Mouse (Mus musculus): ENCODE data around the gene Ubqln4.

Ubqln4 gene

GRCm38 (mm10) chr3:88553525-88553879 is at the start of gene Ubqln4:
Ubqln4 (plus strand) TSS chr3:88553758.
- peak; percentile 97 for DNase-seq (ENCODE audit: inconsistent ontology term)

GRCm38 (mm10) chr3:88503881-88504746 is 49.4 kb upstream of the Ubqln4 start:
- DNase-seq (ENCODE audit: inconsistent ontology term): no peak

DNA sequence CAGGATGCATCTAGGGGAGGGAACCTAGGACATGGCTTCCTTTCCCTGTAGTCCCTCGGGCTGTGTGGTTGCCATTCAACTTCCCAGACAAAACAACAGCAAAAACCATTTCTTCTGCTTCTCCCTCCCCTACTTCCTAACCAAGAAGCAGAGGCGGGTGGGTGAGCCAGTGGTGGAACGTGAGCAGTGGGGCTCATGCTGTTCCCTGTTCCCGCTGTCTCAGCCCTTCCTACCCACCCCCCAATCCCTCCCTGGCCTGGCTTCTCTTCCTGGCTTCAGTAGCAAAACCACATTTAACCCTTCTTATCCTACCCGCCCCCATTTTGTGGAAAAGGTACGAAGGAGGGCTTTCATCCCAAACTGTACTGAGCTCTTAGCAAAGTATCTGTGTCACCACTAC is 48.5 kb upstream of the Ubqln4 start:
- DNase-seq (ENCODE audit: inconsistent ontology term): no peak

- no peak for DNase-seq (ENCODE audit: inconsistent ontology term)
Measured at GRCm38 (mm10) chr3:88505765-88506164, 47.8 kb upstream of the Ubqln4 start.

GRCm38 (mm10) chr3:88509250-88509649 is 44.3 kb upstream of the Ubqln4 start:
- DNase-seq (ENCODE audit: inconsistent ontology term): no peak

DNA sequence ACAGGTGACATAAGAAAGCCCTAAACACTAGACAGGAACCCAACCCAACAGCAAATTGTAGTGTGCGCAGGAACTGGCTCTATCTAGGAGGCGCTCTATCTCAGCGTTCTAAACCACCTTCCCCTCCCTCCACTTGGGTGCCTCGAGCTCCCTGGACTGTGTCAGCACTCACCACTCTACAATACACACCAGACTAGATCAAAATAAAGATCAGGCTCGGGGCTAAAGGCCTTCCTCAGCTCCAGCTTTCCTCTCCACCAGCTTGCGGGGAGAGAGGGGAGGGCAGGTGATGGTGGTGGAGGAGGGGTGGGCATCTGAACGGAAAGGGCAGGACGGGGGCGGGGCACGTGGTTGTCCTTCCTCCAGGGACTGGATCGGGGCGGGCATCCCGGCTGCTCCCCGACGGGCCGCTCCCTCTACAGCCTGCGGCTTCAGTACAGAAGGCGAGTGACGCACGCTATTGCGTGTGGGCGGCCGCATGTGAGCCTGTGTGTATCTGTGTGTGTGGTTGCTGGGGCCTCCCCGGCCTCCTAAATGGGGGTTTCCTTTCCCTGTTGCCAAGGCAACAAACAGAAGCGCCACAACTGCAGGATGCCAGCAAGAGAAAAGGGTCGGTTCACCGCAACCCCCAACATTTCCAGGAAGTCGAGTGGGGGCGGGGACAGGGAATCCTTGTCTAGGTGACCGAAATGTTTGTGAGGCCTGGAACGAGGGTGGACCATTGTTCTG is 43.7 kb upstream of the Ubqln4 start, which contains the start of gene Lmna:
Gene Lmna, minus strand, starts transcription at position 265 of the 729 bp plus-strand sequence.
- DNase-seq (ENCODE audit: inconsistent ontology term): peak; percentile 99

DNA sequence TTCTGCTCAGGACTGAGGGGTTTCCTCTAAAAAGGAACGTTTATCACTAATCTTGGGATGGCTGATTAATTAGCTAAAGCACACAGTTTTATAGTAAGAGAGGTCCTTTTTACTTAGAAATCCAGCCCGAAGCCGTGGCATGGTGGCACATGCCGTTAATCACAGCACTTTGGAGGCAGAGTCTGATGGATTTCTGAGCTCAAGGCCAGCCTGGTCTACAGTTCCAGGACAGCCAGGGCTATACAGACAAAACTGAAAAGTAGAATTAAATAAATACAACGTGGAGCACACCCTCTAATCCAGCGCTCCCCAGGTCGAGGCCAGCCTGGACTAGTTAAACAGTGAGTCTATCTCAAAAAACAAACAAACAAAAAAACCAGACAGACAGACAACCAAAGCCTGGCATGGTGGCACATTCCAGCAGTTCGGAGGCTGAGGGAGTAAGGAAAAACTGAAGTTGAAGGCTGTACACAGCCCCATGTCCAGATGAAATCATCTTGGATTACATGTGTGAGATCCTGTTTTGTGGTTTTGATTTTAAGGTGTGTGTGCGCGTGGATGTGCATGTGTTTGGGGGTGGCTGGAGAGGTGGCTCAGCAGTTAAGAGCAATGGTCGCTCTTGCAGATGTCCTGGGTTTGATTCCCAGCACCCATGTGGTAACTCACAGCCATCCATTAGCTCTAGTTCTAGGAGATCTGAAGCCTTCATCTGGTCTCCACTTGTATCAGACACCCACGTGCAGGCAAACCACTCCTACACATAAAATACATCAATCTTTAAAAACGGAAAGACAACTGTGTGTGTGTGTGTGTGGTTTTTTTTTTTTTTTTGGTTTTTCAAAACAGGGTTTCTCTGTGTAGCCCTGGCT is 42.9 kb upstream of the Ubqln4 start:
- DNase-seq (ENCODE audit: inconsistent ontology term): no peak

- DNase-seq (ENCODE audit: inconsistent ontology term): no peak
Measured at GRCm38 (mm10) chr3:88511559-88511958, 42.0 kb upstream of the Ubqln4 start.

- peak; percentile 80 for DNase-seq (ENCODE audit: inconsistent ontology term)
Measured at GRCm38 (mm10) chr3:88512141-88512895, 41.2 kb upstream of the Ubqln4 start.

- DNase-seq (ENCODE audit: inconsistent ontology term): peak; percentile 68
Measured at GRCm38 (mm10) chr3:88512896-88513545, 40.5 kb upstream of the Ubqln4 start.

DNA sequence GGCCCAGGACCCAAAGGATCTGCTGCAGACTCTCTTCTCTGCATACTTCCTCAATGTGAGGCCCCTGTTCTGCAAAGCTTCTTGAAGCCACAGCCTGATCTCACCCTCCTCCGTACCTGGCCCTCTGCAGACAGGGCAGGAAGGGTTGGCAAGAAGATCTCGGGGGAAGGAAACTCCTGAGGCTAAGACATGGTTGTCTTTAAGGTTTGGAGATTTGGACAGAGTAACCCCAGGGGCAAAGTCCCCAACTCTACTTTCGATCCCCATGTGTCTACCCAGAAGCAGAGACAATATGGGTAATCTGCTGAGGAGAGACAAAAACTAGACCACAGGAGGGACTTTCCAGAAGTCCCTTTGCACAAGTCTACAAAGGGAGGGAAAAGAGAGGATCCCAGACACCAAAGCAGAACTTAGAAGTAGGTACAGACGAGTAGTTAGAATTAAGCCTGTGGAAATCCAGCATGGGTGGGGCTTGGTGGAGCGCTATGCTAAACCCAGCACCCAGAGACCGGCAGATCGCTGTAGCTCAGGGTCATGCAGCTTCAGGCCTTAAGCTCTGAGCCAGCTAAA is 39.9 kb upstream of the Ubqln4 start:
- no peak for DNase-seq (ENCODE audit: inconsistent ontology term)

GRCm38 (mm10) chr3:88514231-88515094 is 39.1 kb upstream of the Ubqln4 start:
- no peak for DNase-seq (ENCODE audit: inconsistent ontology term)

DNA sequence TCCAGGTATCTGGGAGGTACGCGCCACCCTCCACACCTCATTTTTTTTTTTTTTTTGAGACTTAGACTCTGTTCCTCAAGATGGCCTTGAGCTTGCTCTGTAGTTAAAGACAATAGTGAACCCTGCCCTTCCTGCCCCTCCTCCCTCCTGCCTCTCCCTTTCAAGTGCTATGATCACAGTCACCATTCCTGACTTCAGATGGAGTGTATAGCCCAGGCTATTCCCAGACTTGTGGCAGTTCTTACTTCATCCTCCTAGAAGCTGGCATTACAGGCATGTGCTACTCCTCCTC is 38.5 kb upstream of the Ubqln4 start:
- DNase-seq (ENCODE audit: inconsistent ontology term): no peak

DNA sequence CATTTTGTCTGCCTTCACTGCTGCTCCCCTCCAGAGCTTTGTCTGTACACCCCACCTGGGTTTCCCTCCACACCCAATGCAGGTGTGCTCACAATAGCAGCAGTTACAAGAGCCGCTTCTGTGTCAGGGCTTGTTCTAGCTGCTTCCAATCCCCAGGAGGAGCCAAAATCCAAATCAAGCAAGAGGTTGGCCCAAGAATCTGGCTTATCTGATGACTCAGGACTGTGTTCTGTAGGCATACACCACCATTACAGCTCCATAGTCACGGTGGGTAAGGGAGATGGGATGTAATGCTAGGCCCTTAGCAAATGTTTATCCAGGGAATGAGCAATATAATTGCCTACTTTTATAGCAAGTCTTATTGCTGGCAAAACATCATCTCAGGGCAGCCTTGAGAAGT is 37.2 kb upstream of the Ubqln4 start:
- DNase-seq (ENCODE audit: inconsistent ontology term): no peak

DNA sequence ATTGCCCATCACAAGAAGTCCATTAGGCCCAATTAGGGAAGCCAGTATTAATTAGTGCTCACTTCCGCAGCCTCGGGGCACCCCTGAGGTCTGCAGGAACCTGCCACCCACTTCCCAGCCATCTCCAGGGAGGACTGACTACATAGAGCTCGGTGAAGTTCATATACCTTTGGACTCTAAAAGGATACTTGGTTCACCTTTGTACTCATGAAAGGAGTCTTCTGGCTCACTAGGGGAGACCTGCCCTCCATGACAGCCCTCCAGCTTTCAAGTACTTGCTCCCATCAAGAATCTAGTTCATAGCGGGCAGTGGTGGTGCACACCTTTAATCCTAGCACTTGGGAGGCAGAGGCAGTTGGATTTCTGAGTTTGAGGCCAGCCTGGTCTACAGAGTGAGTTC is 35.1 kb upstream of the Ubqln4 start:
- no peak for DNase-seq (ENCODE audit: inconsistent ontology term)

- DNase-seq (ENCODE audit: inconsistent ontology term): no peak
Measured at GRCm38 (mm10) chr3:88520078-88520477, 33.5 kb upstream of the Ubqln4 start.

- no peak for DNase-seq (ENCODE audit: inconsistent ontology term)
Measured at GRCm38 (mm10) chr3:88521156-88521555, 32.4 kb upstream of the Ubqln4 start.

DNA sequence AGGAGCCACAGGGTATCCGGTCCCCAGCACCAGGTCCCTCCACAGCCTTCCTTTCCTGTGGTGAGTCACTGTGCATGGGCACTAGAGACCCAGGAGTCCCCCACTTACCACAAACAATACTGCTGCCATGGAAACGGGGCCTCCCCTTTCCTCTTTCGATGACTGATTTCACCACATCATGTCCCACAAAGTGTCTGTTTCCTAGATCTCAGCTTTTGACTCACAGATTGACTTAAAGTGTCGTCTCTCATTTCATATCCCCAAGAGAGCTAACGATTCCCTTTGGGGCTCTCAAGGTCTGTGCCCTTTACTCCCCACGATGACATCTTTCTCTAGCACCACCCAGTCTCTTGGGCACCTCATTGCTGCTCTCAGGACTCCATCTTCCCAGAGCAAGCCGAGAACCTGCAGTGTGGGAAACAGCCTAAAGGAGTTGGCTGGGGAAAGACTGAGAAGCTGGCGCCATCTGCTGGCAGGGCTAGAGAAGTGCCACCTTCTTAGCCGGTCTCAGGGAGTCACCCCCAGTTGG is 31.7 kb upstream of the Ubqln4 start:
- DNase-seq (ENCODE audit: inconsistent ontology term): peak; percentile 63

DNA sequence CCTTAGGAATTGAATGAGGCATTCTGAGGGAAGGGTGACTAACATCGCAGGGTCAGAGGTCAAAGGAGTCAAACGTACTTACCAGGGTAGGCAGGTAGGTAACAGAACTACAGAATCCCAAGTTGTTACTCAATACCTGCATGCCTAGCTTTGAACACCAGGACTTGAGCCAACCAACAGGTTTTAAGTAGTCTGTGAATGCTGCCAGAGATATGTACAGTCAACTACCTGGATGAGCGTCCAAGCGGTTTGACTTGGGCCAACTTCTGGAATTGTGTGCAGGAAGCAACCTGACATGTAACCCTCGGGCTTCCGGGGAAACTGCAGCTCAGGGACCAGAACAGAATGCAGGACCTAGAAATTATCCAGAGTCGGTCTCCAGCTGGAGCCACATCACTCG is 30.5 kb upstream of the Ubqln4 start:
- no peak for DNase-seq (ENCODE audit: inconsistent ontology term)

Measured in Muller cell, postnatal 12 days (primary cell).